Mouse (Mus musculus) heart, postnatal 0 days (tissue): ENCODE data around the gene Gm9508. TPM values are rescaled to one million over a fixed set of nuclear protein-coding genes. Genes with fewer than 3 reads are reported as not detected.

Source experiments
- ATAC-seq: fragments of 200-750 bp; cut with Nextera tagmentation; 2 replicates; pipeline ENCODE4 v1.8.0; 2017; ENCODE audit warnings: low read depth, moderate number of reproducible peaks, moderate library complexity; ENCODE audit not compliant: insufficient read depth
- DNase-seq: peaks from one replicate; pipeline ENCODE4 v3.0.0-alpha.2; 2016; ENCODE audit warnings: low spot score
- H3K27ac ChIP-seq: fragments of 300-500 bp; sonication (generic); 2 replicates; pipeline ENCODE4 v1.5.1; 2014; ENCODE audit warnings: low read depth, mild to moderate bottlenecking
- H3K27me3 ChIP-seq: fragments of 300-500 bp; sonication (generic); 2 replicates; pipeline ENCODE4 v1.6.1; 2014; ENCODE audit warnings: low read length, mixed read lengths; ENCODE audit not compliant: control insufficient read depth, insufficient read depth
- H3K36me3 ChIP-seq: fragments of 300-500 bp; sonication (generic); replicated peaks from 2 replicates; pipeline ENCODE4 v1.6.1; 2014; ENCODE audit warnings: low read length, mixed read lengths; ENCODE audit not compliant: control insufficient read depth, insufficient read depth
- H3K4me1 ChIP-seq: fragments of 300-500 bp; sonication (generic); 2 replicates; pipeline ENCODE4 v1.6.1; 2014; ENCODE audit warnings: antibody characterized with exemption; ENCODE audit not compliant: control insufficient read depth, insufficient read depth
- H3K4me2 ChIP-seq: fragments of 300-500 bp; sonication (generic); 2 replicates; pipeline ENCODE4 v1.6.1; 2014; ENCODE audit warnings: low read depth, mild to moderate bottlenecking, low read length, moderate library complexity
- H3K4me3 ChIP-seq: fragments of 300-500 bp; sonication (generic); 2 replicates; pipeline ENCODE4 v1.5.1; 2014; ENCODE audit warnings: low read depth, low read length
- H3K9ac ChIP-seq: fragments of 300-500 bp; sonication (generic); replicated peaks from 2 replicates; pipeline ENCODE4 v1.6.1; 2014; ENCODE audit warnings: low read depth, low read length, mixed read lengths
- H3K9me3 ChIP-seq: fragments of 300-500 bp; sonication (generic); replicated peaks from 2 replicates; pipeline ENCODE4 v1.6.1; 2016; ENCODE audit warnings: low read length; ENCODE audit not compliant: control insufficient read depth
- CTCF ChIP-seq: IDR thresholded peaks from 2 replicates; pipeline ENCODE4 v1.5.1; 2016; ENCODE audit warnings: antibody characterized with exemption, control low read depth, low read depth
- EP300 ChIP-seq: IDR thresholded peaks from 2 replicates; pipeline ENCODE4 v1.6.1; 2016; ENCODE audit warnings: antibody characterized with exemption, low read depth
- WGBS: fragments of 180-500 bp; shearing (Covaris S2); extraction: QIAGEN DNeasy Blood & Tissue Kit; methylation state at CpG from one replicate; pipeline ENCODE4 v1.1.7; 2014; 5-methylcytosine and 5-hydroxymethylcytosine counted together
- polyA plus RNA-seq: library from polyadenylated mRNA; unstranded; fragments of >200 nt; fragmentation: Nextera tagmentation; extraction: Ambion mirVana; gene quantifications from 2 replicates; pipeline ENCODE4 v1.2.1, GENCODE M21; 2015
- total RNA-seq: library from RNA; depleted of rRNA; stranded (reverse); fragments of >200 nt; gene quantifications from 2 replicates; pipeline ENCODE4 v1.2.3, GENCODE M21; 2014; ENCODE audit warnings: low replicate concordance

The Gm9508 gene
- total and polyA plus RNA-seq, 2 experiments from 2014 or later: not detected

DNA sequence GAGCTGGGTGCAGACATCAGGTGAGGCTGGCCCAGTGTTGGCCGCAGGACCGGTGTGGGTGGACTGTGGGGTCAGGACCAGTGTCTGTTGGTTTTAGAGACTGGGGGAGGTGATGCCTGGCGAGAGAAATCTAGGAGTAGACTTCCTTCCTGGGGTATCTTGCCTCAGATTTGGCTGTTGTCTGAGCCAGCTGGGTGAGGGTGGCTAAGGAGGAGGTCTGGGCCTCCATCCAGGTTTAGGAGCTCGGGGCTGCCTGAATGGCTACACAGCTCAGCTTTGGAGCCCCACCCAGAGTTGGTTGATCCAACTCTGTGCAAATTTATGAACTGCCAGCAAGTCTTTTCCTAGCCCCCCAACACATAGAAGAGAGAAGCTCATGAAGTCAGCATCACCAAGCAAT, 29.6 kb downstream of the Gm9508 start:
- no peak for TF ChIP-seq EP300
- TF ChIP-seq CTCF: no peak
- Histone ChIP-seq H3K27me3 (no peaks in the 10 kb centered on the region), H3K9me3 (no peaks in the 10 kb centered on the region), H3K9ac (no peak overlapping the region), H3K4me2 (no peak overlapping the region), H3K27ac (no peak overlapping the region), H3K4me3 (no peak overlapping the region), H3K36me3 (no peaks in the 10 kb centered on the region), H3K4me1 (no peaks in the 10 kb centered on the region)
- DNase-seq (no peak), ATAC-seq (no peak)
- WGBS: 59% methylated on average over 4 of the region's 4 CpGs

DNA sequence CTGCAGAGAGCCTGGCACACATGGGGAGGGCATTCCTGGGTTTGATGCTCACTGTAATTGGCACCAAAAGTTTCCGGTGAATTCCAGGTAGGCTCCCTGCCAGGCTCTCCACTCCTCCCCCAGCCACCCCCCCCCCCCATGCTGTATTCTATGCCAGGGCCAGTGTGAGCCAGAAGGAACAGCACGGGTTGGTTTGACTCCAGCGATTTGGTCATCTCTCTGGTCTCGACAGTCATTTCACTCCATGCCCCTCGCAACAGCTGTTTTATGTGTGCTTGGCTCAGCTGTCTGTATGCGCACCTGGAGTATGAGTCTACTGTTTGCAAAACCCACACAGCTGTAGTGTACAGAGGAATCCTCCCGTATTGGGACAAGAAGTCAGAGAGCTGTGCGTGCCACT, 30.7 kb downstream of the Gm9508 start:
- TF ChIP-seq EP300 (no peak), CTCF (no peak)
- no peaks in the 10 kb centered on the region for H3K4me1 ChIP-seq
- no peaks in the 10 kb centered on the region for H3K27me3 ChIP-seq
- 70% methylated on average over 8 of the region's 8 CpGs for WGBS
- no peak overlapping the region for H3K9ac ChIP-seq
- H3K27ac ChIP-seq: no peak overlapping the region
- ATAC-seq (peak; percentile 36; the same call in 1 of the 2 replicates), DNase-seq (no peak)
- H3K36me3 ChIP-seq: no peaks in the 10 kb centered on the region
- H3K4me2 ChIP-seq: no peak overlapping the region
- H3K4me3 ChIP-seq: no peak overlapping the region
- H3K9me3 ChIP-seq: no peaks in the 10 kb centered on the region

DNA sequence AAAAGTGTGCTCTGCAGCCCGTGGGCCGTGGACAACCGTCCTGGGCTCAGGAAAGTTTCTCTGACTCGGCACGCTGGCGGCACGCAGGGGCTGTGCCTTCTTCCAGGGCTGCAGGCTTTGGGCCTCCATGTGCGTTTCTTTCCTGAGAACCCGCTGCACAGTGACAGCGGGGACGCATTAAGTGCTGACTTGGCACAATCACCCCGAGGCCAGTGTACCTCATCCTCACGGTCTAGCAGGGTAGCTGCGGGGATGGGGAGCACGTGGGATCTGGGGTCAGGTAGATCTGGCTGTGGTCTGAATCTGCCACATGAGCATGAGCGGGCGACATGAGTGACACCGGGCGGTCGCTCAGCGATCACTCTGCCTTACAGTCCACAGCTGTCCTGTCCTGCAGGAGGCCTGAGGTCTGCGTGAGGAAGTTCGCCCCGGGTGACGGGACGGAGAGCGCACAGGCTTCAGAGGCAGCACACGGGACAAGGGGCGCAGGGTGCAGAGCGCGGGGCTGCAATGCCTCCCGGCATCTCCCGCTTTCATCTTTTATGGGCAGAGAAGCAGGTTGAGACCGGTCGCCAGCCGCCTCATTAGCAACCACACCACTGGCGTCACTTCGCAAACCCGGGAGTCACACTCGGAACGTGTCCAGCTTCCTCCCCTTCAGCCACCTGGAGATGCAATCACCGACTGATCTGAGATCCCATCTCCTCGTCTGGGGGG, 32.9 kb downstream of the Gm9508 start:
- DNase-seq (no peak), ATAC-seq (no peak)
- Histone ChIP-seq H3K9ac (no peak overlapping the region), H3K9me3 (no peaks in the 10 kb centered on the region), H3K4me2 (no peak overlapping the region), H3K4me1 (no peaks in the 10 kb centered on the region), H3K27ac (no peak overlapping the region), H3K27me3 (no peaks in the 10 kb centered on the region), H3K4me3 (no peak overlapping the region), H3K36me3 (no peaks in the 10 kb centered on the region)
- TF ChIP-seq EP300 (no peak), CTCF (no peak)
- WGBS: 36% methylated on average over 43 of the region's 43 CpGs

DNA sequence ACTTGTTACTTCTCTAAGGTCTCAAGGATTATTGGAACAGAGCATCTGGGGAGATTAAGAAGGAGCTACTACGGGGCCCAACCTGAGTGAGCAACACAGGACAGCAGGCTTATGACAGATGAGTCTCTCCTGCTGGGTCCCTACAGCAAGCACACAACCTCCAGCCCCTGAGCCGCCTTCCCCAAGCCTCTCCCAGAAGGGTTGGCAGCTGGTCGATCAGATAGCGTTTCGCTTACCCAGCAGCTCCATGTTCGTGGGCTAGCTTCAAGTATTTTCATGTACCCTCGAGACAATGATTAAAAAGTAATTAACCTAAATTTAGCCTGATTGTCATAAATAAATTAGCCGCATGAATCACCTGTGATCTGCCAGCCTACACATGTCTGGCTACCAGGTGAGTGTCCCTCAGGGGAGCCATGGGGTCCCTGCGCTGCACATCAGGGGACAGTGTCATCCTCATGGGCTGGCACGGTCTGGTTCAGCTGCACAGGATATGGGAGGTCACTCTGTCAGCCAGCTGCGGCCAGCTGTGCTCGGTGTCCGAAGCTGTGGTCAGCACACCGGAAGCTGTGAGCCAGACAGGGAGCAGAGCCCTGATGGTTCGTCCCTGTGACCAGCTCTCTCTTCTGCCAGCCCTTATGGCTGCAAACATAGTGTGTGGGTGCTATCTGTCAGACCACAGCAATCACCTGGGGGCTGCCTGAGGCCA, 38.6 kb downstream of the Gm9508 start:
- Histone ChIP-seq H3K27ac (no peak overlapping the region), H3K9ac (no peak overlapping the region), H3K4me1 (no peaks in the 10 kb centered on the region), H3K36me3 (no peaks in the 10 kb centered on the region), H3K27me3 (no peaks in the 10 kb centered on the region), H3K4me3 (no peak overlapping the region), H3K9me3 (no peaks in the 10 kb centered on the region), H3K4me2 (no peak overlapping the region)
- no peak for TF ChIP-seq EP300
- no peak for TF ChIP-seq CTCF
- WGBS: 55% methylated on average over 15 of the region's 15 CpGs
- DNase-seq (no peak), ATAC-seq (peak; percentile 30; the same call in 1 of the 2 replicates)

DNA sequence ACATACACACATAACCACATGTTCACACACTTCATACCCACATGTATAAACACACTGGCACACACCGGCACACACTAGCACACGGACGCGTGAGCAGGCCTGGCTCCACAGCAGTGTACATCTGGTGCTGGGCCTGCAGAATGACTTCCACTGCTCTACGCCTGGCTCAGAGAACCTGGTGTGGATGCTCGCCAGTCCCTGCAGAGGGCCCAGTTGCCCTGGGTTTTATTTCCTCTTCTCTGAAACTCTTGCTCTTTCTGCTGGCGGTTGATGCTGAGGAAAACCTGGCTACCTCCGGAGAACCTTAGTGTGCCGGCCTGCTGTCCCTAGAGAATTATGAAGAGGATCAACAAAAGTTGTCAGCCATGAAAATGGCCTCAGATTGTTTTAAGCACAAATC, 45.0 kb downstream of the Gm9508 start:
- WGBS: 85% methylated on average over 9 of the region's 9 CpGs
- ATAC-seq: no peak
- no peaks in the 10 kb centered on the region for H3K9me3 ChIP-seq
- no peak overlapping the region for H3K4me3 ChIP-seq
- 0 out of 2 replicates have a peak, but pooled peaks cover 3% of the 10 kb centered on the region for H3K36me3 ChIP-seq
- no peaks in the 10 kb centered on the region for H3K4me1 ChIP-seq
- H3K27me3 ChIP-seq: no peaks in the 10 kb centered on the region
- no peak overlapping the region for H3K27ac ChIP-seq
- no peak for TF ChIP-seq EP300
- no peak for TF ChIP-seq CTCF
- H3K9ac ChIP-seq: no peak overlapping the region
- DNase-seq: no peak
- H3K4me2 ChIP-seq: no peak overlapping the region

DNA sequence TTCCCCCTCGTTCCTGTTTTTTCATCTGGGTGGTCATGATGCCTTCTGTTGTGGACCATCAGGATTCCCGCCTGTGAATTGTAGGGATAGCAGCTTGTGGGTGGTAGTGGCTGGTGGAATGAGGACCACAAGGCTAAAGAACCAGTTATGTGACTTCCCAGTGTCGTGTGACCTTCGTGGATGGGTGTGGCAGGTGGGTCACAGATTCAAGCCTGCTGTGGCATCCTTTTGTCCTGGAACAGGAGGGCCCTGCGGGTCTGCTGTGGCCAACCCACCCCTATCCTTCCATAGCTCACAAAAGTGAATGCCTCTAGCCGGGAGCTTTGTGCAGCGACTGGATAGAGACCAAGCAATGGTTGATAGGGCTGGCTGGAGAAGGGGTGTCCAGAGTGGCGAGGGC, 49.1 kb downstream of the Gm9508 start:
- Histone ChIP-seq H3K4me3 (no peak overlapping the region), H3K9ac (no peak overlapping the region), H3K4me1 (no peaks in the 10 kb centered on the region), H3K27me3 (no peaks in the 10 kb centered on the region), H3K9me3 (no peaks in the 10 kb centered on the region), H3K36me3 (peaks cover 44% of the 10 kb centered on the region), H3K4me2 (no peak overlapping the region), H3K27ac (no peak overlapping the region)
- TF ChIP-seq CTCF: no peak
- no peak for TF ChIP-seq EP300
- DNase-seq (no peak), ATAC-seq (no peak)
- WGBS: 85% methylated on average over 8 of the region's 8 CpGs
